Mouse (Mus musculus) frontal cortex, postnatal 25 days (tissue): ENCODE measurements around the gene Cttn.
A peak's percentile ranks its signal among the peaks of the same experiment; 100 is the strongest.

ENCODE experiments used
- DNase-seq, 2 experiments: peaks; one replicate each; pipeline ENCODE4 v3.0.0; 2022; ENCODE audit warnings: low spot score in 2 of 2

Cttn gene

DNA sequence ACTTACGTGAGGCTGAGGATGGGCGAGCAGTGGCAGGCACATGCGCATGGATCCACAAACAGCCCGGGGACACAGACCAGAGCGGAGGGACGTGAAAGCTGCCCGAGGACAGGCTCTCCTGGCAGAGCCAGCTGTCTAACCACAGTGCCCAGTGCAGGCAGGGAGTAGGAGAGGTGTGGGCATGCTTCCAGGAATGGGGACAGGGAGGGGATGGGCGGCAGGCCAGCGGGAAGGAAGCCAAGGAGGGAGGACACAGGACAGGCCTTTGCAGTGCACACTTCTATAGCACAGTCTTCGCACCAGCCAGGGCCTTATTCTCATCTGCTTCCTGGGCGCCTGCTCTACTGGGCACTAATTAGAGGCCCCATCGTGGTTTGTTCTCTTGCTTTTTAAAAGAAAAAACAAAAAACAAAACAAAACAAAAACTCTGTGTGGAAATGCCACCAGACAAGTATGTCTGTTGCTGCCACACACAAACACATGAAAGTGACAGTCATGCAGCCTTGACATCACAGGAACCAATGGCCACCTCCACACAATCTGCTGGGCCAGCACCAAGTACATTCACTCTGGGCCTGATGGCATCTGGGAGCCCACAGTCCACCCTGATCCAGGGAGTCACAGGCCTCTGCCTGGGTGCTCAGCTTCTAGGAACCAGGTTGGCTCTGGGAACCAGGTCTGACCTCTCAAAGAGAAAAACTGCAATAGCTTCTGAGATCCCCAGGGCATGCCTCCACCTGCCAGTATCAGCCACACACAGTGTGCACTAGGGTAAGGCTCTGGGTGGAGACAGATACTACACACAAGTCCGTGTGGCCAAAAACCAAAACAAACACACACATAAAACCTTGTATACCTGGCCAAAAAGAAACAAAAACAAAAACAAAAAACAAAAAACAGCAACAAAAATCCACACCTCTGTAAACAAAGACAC is 20.9 kb downstream of the Cttn start:
- peak; percentile 58 to 72 for DNase-seq

DNA sequence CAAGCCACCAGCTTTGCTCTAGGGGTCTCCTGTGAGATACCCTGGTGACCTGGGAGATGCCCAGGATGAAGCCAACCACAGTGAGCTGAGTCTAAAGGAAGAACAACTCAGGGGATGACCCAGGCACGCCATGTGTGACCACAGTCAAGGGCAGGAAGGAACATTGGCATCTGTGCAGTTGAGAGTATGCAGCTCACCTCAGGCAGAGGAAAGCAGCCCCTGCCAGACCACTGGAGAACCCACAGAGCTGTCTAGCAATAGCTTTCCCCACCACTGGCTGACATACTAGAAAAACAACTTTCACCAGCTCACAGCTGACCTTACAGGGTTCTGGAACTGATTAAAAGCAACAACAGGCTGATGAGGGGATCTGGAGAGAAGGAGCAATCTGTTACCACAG is 22.6 kb downstream of the Cttn start:
- no peak for DNase-seq

DNA sequence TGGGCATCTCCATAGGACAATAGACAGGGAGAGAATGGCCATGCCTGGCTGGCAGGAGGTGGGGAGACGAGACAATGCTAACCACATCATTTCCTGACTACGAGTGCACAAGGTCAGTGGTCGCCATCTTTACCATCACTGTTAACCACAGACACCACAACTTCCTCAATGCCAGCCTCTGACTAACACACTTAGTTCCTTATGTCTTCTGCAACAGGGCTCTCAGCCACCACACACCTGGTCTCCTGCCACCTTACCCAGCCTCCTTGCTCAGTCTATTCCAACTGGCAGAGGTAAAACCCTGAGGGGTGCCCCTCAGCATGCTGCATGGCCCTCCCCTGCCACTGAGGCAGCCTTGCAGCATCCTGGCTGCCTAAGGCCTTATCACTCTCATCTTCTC is 23.7 kb downstream of the Cttn start:
- no peak for DNase-seq

DNA sequence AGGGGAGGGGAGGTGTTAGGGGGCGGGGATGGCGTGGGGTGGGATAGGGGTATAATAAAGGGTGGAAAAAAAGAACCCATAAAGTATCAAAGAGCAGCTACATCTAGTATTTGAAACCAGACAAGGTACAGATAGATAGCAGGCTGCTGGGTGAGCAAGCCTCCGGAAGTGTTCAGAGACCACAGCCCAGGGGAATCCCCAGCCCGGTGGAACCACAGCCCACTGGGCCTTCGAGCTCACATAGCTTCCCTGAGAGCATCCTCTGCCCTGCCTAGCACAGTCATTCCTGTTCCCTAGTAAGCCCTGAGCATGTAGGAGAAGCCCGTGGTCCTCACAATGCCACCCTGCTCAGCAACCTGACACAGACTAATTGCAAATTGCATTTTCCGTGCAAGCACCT is 26.0 kb downstream of the Cttn start:
- DNase-seq: no peak

DNA sequence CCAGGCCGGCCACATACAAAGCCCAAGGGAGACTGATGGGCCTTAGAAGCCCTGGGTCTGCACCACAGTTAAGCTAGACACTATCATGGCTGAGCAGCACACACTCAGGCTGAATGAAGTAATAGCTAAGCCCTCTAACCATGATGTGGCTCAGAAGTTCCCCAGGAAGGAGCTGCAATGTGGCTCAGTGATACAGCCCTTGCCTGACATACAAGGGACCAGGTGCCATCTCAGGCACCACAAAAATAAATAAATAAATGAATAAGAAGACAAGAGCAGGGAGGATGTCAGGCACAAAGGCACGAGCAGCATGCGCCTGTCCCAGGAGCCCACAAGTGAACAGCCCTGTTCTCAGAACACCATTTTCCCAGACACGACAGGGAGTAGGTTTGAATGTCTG is 28.8 kb downstream of the Cttn start:
- DNase-seq: no peak

DNA sequence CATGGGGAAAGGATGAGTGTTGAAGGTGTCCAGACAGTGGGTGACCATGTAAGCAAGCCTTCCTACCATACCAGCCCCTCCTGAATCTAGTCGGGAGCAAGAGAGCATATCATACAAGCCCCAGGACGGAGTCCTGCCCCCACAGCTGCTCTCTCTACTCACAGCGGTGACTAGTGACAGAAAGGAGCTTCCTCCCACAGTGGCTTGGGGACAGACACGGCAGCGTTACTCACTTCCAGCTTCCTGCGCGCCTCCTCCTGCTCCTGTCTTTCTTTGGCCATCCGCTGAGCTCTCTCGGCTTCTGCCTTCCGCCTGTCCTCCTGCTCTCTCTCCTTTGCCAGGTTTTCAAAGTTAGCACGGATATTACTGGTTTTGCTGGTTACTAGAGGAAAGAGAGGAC is 29.3 kb downstream of the Cttn start:
- no peak for DNase-seq

DNA sequence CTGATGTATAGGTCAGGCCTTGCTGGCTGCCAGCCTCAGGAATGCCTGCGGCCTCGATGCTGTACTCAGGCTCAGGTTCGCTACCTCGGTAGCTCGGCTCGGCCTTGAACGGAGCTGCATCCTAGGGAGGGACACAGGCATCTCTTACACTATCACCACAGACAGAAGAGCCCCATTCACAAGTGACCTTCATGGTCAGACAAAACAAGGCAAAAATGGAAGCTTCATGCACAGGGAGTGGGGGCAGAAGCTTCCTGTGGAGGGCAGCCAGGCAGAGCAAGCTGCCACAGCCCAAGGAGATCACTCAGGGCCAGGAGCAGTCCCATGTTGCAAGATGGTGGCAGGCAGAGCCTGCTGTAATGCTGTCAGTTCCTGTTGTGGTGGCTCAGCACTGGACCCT is 32.0 kb downstream of the Cttn start:
- DNase-seq: no peak

DNA sequence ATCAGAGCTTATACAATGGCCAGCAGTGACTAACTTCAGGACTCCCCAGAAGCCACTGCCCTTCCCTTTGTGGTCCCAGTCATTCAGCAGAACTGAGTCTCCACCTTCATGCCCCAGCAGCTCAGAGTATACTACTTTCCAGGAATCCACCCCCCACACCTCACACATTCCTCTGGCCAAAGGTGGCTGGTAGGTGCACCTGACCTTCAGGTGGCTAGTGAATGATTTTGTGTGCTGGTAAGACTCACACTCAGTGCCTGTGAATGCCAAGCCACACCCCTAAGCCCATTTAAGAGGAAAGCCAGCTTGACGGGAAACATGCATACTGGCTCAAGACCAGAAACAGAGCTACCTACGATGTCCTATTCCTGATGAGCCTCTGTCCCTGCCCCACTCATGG is 37.9 kb downstream of the Cttn start:
- DNase-seq: no peak

DNA sequence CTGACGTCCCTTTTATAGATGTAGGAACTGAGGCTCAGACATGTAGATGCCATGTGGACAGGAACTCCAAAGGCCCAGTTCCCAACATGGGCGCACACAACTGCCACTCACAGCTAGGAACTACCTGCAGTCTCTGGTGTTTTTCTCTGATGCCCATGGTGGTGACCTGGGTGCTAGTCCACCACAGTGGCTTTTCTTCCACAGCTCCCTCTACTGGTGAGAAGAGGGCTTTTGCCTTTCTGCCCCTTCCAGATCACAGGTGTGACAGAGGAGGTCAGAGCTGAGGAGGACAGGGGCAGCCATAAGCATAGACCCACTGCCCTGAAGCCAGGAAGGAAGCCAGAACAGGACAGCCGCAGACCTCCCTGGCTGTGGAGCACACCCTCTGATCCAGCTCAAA is 43.3 kb downstream of the Cttn start:
- no peak for DNase-seq

DNA sequence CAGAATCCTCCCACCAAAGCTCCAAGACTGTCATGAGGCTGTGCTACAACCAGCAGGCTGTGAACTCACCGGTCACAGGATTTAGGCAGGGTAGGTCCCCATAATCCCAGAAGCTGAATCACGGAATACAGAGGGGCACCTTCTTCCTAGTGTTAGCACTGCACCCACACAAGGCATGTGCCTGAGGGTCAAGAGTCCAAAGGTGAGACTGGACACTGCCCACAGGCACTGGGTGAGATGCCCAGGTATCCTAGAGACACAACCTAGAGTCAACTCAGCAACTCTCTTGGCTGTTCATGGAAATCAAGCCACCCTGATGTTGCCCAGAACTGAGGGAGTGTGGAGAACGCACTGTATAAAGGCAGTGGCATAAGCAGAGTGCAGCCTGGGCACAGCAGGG is 44.2 kb downstream of the Cttn start:
- no peak for DNase-seq

DNA sequence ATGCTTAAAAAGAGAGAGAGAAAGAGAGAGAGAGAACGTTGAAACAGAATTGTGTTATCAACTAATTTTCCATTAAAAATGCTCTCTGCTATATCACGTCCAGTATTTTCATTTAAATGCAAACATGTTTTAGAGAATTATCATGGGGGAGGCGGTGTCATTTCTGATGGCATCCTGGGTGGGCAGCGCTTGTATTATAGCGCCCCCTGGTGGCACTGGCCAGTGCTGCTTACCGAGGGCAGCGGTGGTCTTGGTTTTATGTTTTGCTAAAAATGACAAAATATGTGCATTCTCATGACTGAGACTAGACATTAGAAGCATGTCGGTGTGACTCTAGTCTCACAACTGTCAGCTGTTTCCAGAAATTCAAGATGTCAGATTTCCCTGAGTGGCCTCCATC is 44.9 kb downstream of the Cttn start:
- DNase-seq: peak; percentile 56 to 57

DNA sequence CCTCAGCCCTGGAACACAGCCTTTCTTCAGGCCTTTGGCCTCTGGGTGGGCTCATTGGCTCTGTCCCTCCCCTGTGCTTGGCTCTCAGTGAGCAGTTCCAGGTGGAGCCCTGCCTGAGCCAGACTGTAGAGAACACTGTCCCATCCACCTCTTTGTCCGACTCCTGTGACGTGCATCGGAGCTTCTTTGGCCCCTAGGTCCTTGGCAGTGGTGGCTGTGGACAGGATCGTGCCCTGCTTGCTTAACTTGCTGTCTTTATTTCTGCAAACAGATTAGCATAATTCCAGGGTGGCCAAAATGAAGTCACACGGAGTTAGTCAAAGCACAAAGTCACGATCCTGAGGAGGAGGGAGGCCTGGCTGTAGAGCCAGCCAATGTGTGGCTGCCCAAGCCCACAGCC is 49.3 kb downstream of the Cttn start:
- no peak for DNase-seq

DNA sequence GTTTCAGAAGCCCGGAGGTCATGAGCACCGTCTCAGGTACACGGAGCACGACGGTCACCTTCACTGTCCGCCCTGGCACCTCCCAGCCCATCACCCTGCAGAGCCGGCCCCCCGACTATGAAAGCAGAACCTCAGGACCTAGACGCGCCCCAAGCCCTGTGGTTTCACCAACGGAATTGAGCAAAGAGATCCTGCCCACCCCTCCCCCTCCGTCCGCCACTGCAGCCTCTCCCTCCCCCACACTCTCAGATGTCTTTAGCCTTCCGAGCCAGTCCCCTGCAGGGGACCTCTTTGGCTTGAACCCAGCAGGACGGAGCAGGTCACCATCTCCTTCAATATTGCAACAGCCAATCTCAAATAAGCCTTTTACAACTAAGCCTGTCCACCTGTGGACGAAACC is 50.3 kb downstream of the Cttn start:
- DNase-seq: no peak

DNA sequence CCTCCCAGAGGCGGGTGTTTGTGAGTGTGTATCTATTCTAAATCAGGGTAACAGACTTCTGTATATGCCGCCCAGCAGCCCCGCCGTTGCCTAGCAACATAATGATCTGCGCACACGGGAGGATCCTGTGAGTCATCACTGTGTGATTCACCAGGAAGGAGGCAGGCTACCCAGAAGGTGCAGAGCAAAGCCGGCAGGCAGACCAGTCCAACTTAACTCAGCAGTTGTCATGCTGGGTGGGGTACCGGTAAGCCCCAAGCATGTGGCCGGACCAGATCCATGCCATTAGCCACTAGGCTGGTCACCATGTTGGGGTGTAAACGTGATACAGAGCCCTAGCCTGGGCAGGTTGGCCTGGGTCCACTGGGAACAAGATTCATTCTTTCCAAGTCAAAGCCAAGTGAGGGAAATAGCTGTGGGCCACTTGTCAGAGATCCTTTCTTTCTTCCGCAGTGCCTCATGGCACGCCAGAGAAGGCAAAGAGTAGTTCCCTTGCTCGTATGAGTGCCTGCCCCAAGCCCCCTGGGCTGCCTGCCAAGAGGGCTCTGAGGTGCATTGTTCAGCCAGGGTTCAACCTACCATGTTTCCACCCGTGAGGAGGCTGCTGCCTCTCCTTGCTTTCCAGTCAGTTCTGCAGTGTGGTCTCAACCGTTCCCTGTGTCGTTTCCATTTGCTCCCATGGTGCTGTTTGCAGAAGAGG is 53.0 kb downstream of the Cttn start:
- DNase-seq: peak; percentile 57 to 73

DNA sequence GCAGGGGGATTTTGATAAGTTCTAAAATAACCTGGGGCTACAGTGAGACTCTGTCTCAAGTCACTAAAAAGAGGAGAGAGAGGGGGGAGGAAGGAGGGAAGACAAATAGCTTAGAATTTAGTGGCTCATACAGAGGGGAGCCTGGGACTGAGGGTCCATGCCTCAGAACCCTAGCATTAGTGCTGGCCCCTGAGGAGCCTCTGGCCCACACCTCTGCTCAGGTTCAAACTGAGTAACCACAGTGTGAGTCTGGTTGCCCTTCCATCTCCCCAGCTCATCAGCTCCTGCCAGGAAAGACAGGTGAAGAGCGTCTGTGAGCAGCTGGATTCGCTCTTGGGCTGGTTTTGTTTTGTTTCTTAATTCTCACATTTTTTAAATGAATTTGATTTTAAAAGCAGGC is 53.6 kb downstream of the Cttn start:
- no peak for DNase-seq

DNA sequence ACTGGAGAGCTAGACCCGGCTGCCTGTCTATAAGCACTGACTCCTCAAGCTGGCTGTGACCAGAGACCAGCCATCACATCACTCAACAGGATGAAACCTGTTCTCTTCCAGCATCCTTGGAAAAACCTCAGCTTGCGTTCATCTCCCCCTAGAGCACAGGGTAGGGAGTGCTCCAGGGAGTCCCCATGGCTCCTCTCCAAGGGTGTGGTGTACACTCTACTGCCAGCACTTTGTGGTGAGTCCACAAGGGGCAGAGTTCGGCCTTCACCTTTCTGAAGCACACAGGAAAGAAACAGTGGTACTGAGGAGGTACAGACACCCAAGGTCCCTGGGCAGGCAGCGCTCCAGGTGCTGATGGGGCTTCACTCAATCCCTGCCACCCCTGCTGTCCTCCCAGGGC is 55.0 kb downstream of the Cttn start:
- DNase-seq: no peak

DNA sequence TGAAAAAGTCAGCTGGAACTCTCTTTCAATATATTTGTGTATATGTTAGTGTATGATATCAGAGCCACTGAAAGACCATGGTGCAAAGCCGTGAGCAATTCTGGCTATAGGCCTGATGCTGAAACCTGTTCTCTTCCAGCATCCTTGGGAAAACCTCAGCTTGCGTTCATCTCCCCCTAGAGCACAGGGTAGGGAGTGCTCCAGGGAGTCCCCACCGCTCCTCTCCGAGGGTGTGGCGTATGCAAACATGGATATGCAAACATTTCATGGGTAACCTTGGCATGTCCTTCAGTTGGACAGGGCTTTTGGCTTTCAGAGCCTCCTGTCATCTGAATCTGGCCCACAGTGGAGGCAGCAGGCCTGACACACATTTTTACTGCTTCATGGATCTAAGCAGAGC is 56.2 kb downstream of the Cttn start:
- DNase-seq: no peak

DNA sequence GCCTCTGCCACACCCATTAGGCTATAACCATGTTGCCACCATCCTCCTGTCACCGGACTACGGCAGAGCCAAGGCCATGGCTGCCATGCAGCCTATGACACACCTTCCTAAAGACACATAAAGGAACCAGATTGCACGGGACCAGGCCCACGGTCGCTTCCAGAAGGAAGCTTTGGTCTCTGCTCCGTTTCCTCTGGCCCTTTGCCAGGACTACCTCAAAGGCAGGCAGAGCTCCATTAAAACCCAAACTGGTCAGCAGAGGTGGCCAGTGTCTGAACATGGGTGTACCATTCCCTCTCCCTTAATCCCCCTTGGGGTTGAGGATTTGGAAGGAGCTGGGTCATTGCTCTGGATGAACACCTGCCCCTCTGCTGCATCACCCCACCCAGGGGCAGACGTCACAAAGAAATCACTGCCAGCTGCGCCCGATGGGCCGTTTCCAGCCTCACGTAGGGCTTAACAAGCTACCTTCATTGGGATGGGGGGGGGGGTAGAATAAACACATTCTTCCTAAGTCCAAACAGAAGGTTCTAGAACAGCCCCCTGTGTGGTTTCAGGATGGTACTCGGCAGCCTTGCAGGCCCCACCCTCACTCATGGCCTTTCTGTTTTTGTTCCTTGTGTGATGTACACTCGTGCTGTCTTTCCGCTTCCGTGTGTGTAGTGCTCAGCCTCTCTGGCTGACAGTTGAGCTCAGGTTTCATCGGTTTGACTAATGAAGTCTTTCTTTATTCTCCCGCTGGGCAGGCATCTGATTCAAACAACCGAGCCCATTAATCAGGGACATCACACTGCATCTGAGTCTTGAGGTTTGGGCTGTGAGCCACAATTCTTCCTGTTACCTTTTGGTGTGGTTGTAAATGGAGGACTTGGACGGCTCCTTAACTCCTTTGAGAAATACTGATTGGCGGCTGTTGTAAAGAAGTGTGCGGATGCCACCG is 58.6 kb downstream of the Cttn start:
- DNase-seq: no peak

DNA sequence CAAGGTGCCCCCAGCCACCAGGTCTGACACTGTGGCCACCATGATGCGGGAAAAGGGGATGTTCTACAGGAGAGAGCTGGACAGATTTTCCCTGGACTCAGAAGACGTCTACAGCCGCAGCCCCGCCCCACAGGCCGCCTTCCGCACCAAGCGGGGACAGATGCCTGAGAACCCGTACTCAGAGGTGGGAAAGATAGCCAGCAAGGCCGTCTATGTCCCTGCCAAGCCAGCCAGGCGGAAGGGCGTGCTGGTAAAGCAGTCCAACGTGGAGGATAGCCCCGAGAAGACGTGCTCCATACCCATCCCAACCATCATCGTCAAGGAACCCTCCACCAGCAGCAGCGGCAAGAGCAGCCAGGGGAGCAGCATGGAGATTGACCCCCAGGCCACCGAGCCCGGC is 61.1 kb downstream of the Cttn start:
- no peak for DNase-seq

DNA sequence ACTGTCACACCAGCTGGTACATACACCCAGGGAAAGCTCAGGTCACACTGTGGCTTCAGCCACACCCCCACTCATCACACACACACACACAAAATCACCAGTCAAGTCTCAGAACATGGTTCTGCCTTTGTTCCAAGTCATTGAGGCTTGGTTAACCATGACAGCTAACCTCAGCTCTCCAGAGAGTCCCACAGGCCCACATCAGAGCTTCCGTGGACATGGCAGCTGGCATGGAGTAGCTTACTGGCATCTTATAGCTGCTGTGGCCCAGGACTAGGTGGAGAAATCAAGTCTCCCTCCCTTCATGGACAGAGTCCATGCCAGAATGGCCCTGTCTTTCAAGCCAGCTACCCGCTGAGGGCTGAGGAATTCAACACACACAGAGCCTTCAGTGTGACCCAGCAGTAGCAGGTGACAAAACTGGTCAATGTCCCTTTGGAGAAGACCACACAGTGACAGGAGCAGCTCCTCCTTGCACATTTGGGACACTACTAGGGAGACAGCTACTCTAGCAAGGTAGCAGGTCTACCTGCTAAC is 62.3 kb downstream of the Cttn start:
- DNase-seq: no peak

DNA sequence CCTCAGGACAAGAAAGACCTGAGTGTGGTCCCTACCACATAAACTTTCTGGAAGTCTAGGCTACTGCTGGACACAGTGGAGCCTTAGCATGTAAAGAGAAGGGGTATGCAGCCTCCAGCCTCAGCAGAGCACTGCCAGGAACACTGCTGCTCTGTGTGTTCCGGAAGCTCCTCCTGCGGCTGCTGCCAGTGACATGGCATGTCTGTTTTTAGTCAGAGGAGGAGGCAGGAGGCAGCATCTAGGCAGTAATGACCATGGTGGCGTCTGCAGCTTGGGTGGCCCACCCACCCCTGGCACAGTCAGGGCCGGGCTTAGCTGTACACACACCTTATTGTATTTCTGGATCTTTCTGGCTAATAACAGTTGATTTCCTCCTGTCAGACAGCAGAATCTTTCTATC is 63.1 kb downstream of the Cttn start:
- DNase-seq: no peak

DNA sequence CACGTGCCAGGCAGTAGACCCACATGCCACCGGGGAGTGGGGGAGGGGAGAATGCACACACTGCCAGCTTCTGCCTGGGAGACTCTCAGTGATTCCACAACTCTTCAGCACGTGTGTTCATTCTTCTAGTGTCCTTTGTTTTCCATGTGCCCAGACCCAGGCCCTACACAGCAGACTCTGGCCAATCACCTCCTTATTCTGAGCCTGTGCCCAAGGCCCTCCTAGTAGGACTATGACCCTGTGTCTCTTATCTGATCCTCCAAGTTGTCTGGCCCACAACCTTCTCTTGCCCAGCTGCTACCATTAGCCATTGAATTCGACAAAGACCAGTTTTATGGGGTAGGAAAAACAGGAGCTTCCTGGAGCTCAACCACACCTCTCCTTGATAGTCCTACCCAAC is 68.3 kb downstream of the Cttn start:
- no peak for DNase-seq
